Mouse (Mus musculus): Measurements from ENCODE around the gene Ctdsp1. TPM values are rescaled to one million over a fixed set of nuclear protein-coding genes. Genes with fewer than 3 reads are reported as not detected.

Ctdsp1 gene
- total RNA-seq (2021) = 10 to 100 TPM; 88.2 to 88.5 TPM
- long read RNA-seq, experiment 1, transcript Ctdsp1-201 (7 exons, 2,876 nt) = major isoform, 6 of 18 reads
- long read RNA-seq, experiment 1, partial matches to known transcripts = 10 of 18 reads
- long read RNA-seq, experiment 1, other reads (novel, unspliced or antisense) = 2 of 18 reads
- long read RNA-seq, experiment 2, transcript Ctdsp1-201 (7 exons, 2,876 nt) = major isoform, 12 of 23 reads
- long read RNA-seq, experiment 2, partial matches to known transcripts = 2 of 23 reads
- long read RNA-seq, experiment 2, other reads (novel, unspliced or antisense) = 9 of 23 reads

DNA sequence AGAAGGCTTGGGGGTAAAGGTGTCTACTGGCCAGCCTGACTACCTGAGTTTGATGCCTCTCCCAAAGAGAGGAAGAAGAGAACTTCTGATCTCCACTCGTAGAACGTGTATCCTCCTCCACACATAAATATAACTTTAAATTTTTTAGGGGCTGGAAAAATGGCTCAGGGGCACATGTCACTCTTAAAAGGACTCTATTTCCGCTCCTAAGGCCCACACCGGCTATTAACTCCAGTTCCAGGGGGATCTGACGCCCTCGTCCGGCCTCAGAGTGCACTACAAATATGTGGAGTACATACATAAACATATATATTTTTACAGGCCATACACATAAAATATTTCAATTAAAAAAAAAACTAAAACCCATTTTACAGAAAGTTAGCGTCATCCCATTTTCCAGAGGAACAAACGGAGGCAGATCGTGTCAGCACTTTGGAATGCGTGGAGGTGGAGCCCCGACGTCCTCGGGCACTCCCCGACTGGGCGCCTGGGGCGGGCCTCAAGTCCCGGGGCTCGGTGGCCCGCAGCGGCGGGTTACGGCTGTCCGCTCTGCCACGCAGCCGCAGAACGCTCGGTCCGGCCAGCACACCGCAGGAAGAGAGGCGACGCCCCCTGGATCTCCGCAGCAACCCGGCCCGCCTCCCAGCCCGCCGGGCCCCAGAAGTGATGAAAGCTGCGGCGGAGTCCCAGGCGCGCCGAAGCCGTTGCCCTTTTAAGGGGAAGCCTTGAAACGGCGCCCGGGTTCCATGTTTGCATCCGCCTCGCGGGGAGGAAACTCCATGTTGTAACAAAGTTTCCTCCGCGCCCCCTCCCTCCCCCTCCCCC is at the start of gene Ctdsp1:
Ctdsp1 (plus strand) TSS at position 586 of the 825 bp plus-strand sequence.
- peak; percentile 99 for DNase-seq
- intact Hi-C loops (cut with DNase I; ENCODE audit: low total_unique reads) = no loop called here

DNA sequence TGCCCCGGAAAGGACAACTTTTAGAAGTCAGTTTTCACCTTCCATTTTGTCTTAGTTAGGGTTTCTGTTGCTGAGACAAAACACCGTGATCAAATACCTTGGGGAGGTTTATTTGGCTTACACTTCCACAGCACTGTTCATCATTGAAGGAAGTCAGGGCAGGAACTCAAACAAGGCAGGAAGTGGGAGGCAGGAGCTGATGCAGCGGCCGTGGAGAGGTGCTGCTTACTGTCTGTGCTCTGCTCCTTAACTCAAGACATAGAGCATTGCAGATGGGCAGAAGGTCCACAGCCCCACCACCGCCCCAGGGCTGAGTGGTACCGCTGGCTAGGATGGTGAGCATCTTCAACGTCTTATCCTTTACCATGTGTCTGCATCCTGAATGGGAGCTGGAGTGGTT is 49.4 kb upstream of the Ctdsp1 start:
- intact Hi-C loops (cut with DNase I; ENCODE audit: low total_unique reads) = no loop called here

GRCm38 (mm10) chr1:74342308-74342707 is 49.0 kb upstream of the Ctdsp1 start:
- no peak for DNase-seq
- intact Hi-C loops (cut with DNase I; ENCODE audit: low total_unique reads) = no loop called here

More for the DNA sequence above, 49.4 kb upstream of the Ctdsp1 start:
- DNase-seq = no peak

GRCm38 (mm10) chr1:74343161-74343560 is 48.1 kb upstream of the Ctdsp1 start:
- no peak for DNase-seq
- intact Hi-C loops (cut with DNase I; ENCODE audit: low total_unique reads) = no loop called here

DNA sequence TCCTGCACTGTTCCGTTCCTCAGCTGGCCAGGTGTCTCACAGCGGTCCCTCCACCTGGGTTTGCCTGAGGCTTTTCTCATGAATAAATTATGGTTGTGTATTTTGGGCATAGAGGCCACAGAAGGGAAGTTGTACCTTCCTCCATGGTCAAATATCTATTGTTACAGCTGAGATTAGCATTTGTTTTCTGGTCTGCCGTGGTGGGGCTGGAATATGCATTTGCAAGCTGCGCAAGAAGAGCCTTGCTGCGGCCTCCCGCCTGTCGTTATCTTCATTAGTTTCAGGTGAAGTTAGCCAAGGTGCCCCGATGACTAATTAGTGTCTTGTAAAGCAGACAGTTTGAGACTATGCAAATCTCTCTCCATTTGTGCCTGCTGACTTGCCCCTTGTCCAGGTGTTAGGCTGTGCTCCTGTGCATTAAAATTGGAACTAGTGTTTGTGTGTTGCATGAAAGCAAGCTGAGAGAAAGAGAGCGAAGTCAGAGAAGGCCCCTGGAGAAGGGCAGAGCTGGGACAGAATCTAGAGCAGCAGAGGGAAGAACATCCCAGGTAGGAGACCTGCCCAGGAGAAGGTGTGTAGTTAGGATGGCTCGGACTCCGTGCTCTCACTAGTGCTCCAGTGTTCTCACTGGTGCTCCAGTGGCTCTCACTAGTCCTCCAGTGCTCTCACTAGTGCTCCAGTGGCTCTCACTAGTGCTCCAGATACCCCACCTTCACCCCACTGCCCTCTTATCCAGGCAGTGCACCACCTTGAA is 47.0 kb upstream of the Ctdsp1 start:
- intact Hi-C loops (cut with DNase I; ENCODE audit: low total_unique reads) = no loop called here
- no peak for DNase-seq

DNA sequence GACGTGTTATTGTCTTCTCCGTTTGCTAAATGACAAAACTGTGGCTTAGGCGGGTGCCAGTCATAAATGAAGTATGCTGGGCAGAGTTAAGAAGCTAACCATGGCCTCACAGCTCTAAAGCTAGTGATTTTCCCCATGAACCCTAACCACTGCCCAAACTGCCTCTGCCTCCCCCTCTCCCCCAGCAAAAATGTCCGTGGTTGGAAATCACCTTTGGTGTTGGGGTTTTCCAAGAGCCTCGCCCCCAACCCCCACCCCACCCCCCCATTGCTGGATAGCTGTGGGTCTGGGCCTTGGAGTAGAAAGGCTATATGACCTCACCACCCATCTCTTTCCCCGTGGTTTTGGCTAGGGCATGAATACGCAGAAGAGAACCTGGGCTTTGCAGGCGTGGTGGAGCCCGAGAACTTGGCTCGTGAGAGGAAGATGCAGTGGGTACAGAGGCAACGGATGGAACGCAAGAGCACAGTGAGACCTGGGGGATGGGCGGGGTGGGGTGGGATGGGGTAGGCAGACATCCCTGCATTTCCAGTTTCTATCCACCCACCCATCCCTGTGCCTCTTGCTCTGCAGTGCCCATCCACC is 40.0 kb upstream of the Ctdsp1 start:
- intact Hi-C loops (cut with DNase I; ENCODE audit: low total_unique reads) = no loop called here
- no peak for DNase-seq

- DNase-seq = no peak
- intact Hi-C loops (cut with DNase I; ENCODE audit: low total_unique reads) = no loop called here
Observed at GRCm38 (mm10) chr1:74352532-74353096, 38.7 kb upstream of the Ctdsp1 start.

- no peak for DNase-seq
- intact Hi-C loops (cut with DNase I; ENCODE audit: low total_unique reads) = no loop called here
Observed at GRCm38 (mm10) chr1:74353453-74354229, 37.7 kb upstream of the Ctdsp1 start.

GRCm38 (mm10) chr1:74357531-74357930 is 33.8 kb upstream of the Ctdsp1 start:
- DNase-seq = no peak
- intact Hi-C loops (cut with DNase I; ENCODE audit: low total_unique reads) = no loop called here

- no peak for DNase-seq
- intact Hi-C loops (cut with DNase I; ENCODE audit: low total_unique reads) = loop anchor here (5.0 to 10.0 kb wide), 2 partner anchors 48 to 155 kb away; no protein-coding TSS in a partner anchor
Observed at GRCm38 (mm10) chr1:74359952-74360517, 31.3 kb upstream of the Ctdsp1 start.

DNA sequence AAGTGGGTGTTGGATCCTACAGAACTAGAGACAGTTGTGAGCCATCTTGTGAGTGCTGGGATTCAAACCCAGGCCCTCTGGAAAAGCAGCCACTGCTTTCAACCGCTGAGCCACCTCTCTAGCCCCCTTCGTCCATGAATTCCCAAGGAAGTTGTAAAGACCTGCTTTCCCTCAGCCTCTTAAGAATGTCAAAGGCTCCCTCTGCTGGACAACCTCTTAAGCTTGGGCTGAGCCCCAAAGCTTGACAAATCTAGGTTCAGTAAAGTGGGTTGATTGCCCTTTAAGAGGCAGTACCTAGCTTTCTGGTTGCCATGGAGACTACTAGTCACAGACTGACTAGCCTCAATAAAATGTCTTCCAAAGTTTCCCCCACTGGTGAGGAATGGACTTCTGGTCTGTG is 29.5 kb upstream of the Ctdsp1 start, which contains the start of gene Catip:
Catip (plus strand) TSS at position 297 of the 400 bp plus-strand sequence.
- peak; percentile 67 for DNase-seq
- intact Hi-C loops (cut with DNase I; ENCODE audit: low total_unique reads) = loop anchor here (5.0 to 10.0 kb wide), 2 partner anchors 50 to 157 kb away; no protein-coding TSS in a partner anchor

DNA sequence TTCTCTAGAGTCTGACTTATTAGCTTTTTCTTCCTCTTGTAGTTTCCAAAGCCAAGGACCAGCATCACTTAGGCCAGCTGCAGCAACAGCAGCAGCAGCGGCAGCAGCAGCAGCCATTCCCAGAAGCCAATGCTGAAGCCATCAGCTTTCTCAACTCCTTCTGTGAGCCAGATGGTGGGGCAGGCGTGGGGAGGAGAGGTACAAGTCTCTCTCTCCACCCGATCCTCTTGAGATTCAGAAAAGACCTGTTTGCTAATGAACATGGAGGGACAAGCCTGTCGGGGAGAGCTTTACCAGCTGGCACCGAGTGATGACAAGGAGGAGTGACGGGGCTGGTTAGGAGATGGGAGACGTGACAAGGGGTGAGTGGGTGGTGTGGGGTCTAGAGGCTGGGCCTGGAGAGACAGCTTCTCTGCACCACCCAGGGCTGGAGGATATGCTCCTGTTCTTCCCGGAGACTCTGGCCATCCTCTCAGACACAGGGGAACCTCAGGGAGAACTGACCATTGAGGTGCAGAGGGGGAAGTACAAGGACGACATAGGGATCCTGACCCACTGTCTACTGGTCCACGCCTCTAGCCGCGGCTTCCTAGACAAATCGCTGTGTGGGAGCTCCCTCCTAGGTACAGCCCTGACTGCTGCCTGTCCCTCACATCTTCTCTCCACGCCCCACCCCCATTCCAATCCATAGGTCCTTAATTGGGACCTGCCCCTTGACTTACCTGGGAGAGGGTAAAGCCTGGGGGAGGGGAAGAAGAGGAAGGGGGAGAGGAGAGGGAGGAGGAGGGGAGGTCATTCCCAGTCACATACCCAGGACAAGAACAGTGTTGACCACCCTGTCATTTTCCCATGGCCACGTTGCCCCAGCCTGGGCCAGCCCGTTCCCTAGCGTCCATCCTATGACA is 28.7 kb upstream of the Ctdsp1 start:
- intact Hi-C loops (cut with DNase I; ENCODE audit: low total_unique reads) = loop anchor here (5.0 to 10.0 kb wide), 2 partner anchors 50 to 158 kb away; no protein-coding TSS in a partner anchor
- DNase-seq = no peak

- DNase-seq = no peak
- intact Hi-C loops (cut with DNase I; ENCODE audit: low total_unique reads) = loop anchor here (5.0 to 10.0 kb wide), 2 partner anchors 51 to 159 kb away; no protein-coding TSS in a partner anchor
Observed at GRCm38 (mm10) chr1:74363437-74363836, 27.9 kb upstream of the Ctdsp1 start.

DNA sequence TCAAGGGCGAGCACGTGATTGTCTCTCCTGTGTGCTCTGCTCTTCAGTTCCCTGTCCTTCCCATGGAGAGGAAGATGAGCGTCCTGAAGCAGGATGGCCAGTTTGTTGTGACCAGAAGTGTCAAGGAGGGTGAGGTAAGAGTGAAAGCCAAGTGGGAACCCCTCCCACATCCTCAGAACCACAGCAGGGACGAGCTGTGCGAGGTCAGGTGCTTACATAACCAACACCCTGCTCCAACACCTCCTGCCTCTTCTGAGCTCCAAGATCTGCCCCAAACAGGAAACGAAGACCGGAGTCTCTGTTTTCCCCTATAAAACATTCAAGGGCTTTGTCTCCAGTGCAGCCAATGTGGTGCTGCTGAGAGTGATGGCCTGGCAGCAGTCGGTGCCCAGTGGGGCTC is 27.0 kb upstream of the Ctdsp1 start:
- no peak for DNase-seq
- intact Hi-C loops (cut with DNase I; ENCODE audit: low total_unique reads) = loop anchor here (5.0 to 10.0 kb wide), 2 partner anchors 52 to 159 kb away; no protein-coding TSS in a partner anchor

GRCm38 (mm10) chr1:74367886-74368645 is 23.2 kb upstream of the Ctdsp1 start:
- DNase-seq = peak; percentile 76
- intact Hi-C loops (cut with DNase I; ENCODE audit: low total_unique reads) = loop anchor here (10.0 kb wide), 1 partner anchor 163 kb away; no protein-coding TSS in a partner anchor

GRCm38 (mm10) chr1:74370040-74370439 is 21.3 kb upstream of the Ctdsp1 start:
- intact Hi-C loops (cut with DNase I; ENCODE audit: low total_unique reads) = no loop called here
- no peak for DNase-seq

Measured in gastrocnemius, postnatal 14 days (tissue).